Mouse (Mus musculus) hindbrain, embryonic 16.5 days (tissue): ENCODE results near the gene Ceacam15. TPM values are rescaled to one million over a fixed set of nuclear protein-coding genes. Genes with fewer than 3 reads are reported as not detected.

ENCODE experiments used
- polyA plus RNA-seq: library from polyadenylated mRNA; unstranded; fragments of >200 nt; fragmentation: Nextera tagmentation; extraction: Ambion mirVana; gene quantifications from 2 replicates; pipeline ENCODE4 v1.2.1, GENCODE M21; 2015

Gene Ceacam15
- polyA plus RNA-seq, 1 experiment from 2014 or later, result not detected

Other genes with a start within 250 kb of the Ceacam15 start
- 77.0 and 86.9 TPM in 2 replicates for gene Tmem160, start 222.9 kb downstream of the Ceacam15 start, polyA plus RNA-seq
- 5.4 and 6.3 TPM in 2 replicates for gene Npas1, start 198.0 kb downstream of the Ceacam15 start, polyA plus RNA-seq
- gene Arhgap35, start 60.7 kb downstream of the Ceacam15 start, polyA plus RNA-seq, result 28.5 and 33.5 TPM in 2 replicates
- 0.33 and 0.51 TPM in 2 replicates for gene Ceacam9, start 46.2 kb upstream of the Ceacam15 start, polyA plus RNA-seq
- 447 and 505 TPM in 2 replicates for gene Ap2s1, start 62.7 kb upstream of the Ceacam15 start, polyA plus RNA-seq
- 9.6 and 11.5 TPM in 2 replicates for gene Slc1a5, start 105.6 kb upstream of the Ceacam15 start, polyA plus RNA-seq
- gene Strn4, start 140.2 kb upstream of the Ceacam15 start, polyA plus RNA-seq, result 159 and 170 TPM in 2 replicates
- gene Fkrp, start 141.0 kb upstream of the Ceacam15 start, polyA plus RNA-seq, result 46.9 and 48.4 TPM in 2 replicates
- 5.2 and 6.5 TPM in 2 replicates for gene Prkd2, start 167.2 kb upstream of the Ceacam15 start, polyA plus RNA-seq
- gene Dact3, start 199.6 kb upstream of the Ceacam15 start, polyA plus RNA-seq, result 2.9 and 3.5 TPM in 2 replicates
- gene Gng8, start 216.1 kb upstream of the Ceacam15 start, polyA plus RNA-seq, result 1.5 and 1.6 TPM in 2 replicates
- gene Ptgir, start 230.8 kb upstream of the Ceacam15 start, polyA plus RNA-seq, result 0.14 and 0.26 TPM in 2 replicates
- gene Calm3, start 248.4 kb upstream of the Ceacam15 start, polyA plus RNA-seq, result 419 and 442 TPM in 2 replicates